Mouse (Mus musculus) spleen, postnatal 14 days (tissue): ENCODE data around the gene Hps4.

Source experiments
- DNase-seq, 2 experiments: peaks; one replicate each; pipeline ENCODE4 v3.0.0; 2021 to 2022; ENCODE audit warnings: low spot score in 2 of 2

Hps4 gene

DNA sequence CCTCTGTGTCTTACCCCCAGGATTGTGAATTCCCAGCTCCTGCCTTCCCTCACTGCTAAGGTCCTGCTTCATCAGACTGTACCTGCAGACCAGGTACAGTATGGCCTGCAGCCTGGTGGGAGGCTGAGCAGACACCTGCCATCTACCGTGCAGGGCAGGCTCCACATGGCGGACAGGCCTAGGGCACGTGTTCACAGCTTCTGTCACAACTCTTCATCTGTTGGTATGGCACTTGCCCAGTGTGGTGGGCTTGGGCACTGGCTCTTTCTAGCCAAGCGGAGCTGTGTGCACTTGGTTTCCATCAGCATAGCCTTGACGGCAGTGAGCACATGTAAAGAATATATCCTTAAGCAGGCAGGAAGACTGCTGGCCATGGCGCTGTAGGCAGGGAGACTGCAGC is 24.0 kb downstream of the Hps4 start:
- DNase-seq: no peak

DNA sequence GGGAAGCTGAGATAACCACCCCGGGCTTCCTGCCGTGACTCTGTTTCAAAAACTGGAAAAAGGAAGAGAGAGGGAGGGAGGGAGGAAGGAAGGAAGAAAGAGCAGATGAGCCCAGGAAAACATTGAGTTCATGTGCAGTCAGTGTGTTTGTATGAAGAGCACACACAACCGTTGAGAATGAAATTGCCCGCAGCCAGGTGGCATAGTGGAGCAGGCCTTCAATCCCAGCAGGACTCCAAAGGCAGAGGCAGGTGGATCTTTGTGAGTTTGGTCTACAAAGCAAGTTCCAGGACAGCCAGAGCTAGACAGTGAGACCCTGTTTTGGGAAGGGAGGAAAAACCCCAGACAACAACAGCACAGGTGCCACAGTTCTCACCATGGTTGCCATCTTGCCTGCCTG is 24.5 kb downstream of the Hps4 start:
- no peak for DNase-seq

DNA sequence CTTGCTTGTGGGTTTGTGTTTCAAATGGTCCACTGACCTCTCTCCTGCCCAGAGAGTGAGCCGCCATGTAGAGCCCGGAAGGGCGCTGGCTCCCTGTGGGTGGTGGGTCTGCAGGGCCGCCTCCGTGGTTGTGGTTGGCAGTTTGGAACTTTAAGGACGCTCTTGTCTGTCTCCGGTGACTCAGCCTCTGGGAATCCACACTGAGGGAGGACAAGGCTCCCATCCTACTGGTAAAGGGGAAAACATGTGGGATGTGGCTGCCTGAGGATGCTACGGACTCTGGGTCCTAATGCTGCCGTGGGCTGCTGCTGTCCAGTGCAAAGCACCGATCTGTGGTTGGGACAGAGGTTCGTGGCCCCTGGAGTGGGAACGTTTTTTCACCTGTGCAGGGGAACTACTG is 25.0 kb downstream of the Hps4 start:
- no peak for DNase-seq

DNA sequence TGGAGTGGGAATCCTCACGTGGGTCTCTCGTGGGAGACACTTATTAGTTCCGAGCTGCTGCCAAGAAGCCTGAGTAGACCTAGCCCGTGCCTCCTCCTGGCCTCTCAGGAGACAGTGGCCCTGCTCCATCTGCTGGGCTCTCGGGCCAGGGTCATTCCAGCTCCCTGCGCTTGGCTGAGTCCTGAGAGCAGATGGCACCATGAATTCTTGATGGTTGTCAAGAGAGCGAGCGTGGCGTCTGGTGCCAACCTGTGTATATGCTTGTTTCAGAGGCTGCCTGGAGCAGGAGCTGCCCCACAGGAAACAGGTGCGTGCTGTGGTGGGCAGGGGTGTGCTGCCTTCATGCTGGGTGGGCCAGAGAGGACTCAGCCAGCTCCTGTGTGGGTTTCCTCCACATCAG is 25.8 kb downstream of the Hps4 start:
- DNase-seq: no peak

DNA sequence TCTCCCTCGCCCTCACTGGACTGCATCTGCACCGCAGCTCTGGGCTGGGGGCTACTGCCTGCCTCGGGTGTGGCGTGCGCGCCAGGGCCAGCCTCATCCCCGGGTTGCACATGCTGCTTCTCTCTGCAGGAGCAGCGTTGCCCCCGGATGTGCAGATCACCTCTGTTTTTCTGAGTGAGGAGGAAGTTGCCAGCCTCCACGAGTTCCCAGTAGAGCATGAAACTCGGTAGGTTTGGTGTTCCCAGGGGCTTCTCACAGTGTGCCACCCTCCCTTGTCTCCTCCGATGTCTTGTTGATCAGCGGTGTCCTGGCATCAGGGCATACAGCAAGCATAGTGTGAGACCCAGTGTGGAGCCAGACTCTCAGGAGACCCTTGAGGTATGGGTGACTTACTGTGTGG is 26.4 kb downstream of the Hps4 start:
- no peak for DNase-seq

DNA sequence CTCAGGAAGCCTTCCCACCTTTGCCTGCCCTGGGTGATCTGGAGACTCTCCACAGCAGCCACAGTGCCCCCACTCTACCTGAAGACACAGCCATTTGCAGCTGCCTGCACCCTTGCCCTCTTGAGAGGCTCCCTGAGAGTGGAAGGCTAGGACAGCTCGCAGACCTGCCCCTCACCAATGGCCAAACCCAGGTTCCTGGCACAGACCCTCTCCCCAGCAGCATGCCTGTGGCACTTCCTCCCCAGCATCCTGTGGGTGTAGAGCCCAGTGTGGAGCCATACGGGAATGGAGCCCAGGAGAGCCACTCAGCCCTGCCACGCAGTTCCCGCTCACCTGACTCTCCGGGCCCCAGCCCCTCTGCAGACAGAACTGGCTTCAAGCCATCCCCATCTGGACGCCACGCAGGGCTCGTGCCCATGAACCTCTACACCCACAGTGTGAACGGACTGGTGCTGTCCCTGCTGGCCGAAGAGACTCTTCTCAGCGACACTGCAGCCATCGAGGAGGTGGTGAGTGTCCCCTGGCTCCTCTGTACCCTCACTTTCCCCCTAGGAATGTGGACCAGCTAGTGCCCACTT is 27.4 kb downstream of the Hps4 start:
- no peak for DNase-seq

DNA sequence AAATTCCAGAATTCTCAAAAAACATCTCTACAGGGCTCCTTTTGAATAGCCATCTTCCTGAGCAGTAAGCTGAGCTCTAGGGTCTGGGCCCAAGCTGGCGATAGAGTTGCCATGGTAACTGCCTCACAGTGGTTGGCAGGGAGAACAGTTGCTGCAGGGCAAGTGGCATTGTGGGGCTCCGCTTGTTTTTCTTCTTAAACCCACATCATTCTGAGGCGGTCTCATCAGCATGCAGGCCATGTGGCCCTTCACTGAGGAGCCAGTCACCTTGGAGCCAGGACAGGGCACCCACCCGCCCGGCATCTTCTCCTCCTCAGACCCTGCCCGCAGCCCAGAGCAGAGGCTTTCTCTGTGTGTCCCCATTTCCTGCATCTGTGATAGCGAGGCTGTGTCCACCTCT is 29.1 kb downstream of the Hps4 start:
- DNase-seq: no peak

DNA sequence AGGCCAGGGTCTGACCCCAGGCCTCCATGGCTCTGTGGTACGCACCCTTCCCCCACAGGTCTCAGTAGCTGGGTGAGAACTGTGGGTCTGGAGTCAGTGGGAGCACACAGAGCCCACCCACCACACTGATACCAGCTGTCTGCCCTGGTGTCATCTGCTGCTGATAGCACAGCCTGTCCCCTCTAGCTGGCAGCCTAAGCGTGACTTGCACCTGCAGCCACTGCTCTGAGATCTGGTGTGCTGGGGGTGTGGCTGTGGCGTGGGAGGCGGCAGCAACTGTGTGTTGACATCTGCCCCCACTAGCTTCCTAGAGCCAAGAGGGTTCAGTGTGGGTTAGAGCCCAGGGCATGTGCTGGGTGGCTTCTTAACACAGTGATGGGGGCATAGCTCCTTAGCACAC is 33.2 kb downstream of the Hps4 start:
- DNase-seq: no peak

DNA sequence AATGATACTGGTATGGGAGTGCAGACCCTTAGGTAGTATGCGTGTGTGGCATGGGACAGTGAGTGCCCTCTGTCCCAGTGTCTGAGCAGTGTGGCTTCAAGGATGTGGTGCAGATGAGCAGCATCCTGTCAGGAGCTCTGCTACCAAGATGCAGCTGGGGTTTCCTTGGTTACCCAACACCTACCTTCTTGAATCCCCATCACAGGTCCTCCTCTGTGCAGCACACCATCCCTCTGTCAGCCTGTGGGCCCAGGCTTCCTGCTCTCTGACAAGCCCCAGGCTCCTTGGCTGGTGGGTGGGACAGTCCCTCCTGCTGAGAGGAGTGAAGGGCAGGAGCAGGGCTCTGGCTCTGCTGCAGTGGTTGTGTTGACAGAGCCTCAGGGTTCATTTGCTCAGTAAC is 34.5 kb downstream of the Hps4 start:
- no peak for DNase-seq

DNA sequence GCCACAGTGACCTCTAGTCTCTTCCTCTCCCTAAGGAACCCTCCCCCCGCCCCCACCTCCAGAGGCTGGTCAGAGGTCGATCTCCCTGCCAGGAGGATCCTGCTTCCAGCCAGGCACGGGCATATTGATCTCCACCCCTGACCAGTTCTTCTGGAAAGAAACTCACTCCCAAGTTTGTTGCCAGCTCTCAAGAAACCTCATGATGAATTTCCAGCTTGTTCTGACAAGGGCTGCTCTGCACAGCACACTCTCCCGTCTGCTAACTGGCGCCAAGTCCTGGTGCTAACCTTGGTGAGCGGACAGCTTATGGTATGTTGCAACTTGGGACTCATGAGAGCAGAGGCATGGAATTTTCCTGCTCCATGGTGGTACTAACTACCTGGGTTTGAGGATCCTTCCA is 35.8 kb downstream of the Hps4 start:
- no peak for DNase-seq

DNA sequence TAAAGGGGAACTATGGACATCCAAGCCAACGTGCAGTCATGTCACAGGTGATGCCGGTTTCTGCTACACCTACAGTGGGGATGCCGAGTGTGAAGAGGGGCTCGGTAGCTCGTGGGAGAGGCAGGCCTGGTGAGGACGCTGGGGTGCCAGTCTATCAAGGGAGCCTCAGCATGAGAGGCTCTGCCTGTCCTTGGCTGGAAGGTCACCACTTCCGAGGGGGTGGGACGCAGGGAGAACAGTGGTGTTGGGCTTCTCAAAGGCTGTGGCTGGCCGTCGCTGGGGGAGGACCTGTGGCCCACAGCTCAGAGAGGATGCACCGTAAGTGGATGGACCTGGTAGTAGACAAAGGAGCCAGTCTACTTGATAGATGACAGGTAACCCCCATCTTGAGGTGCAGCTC is 38.3 kb downstream of the Hps4 start:
- DNase-seq: no peak

DNA sequence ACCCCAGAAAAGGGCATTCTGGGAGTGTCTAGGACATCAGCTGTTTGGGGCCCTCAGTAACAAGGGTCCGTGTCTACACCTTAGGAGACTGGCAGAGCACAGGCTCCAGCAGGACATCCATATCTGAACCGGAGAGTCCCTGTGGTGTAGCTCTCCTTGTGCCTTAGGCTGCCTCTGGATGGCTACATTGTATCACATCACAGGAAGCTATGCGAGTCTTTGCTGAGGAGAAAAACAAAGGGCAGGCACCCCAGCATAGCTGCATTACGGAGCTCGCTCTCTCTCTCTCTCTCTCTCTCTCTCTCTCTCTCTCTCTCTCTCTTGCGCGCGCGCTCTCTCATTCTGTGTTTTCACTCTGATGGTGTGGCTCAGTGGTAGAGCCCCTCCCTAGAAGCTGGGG is 39.2 kb downstream of the Hps4 start:
- DNase-seq: no peak

DNA sequence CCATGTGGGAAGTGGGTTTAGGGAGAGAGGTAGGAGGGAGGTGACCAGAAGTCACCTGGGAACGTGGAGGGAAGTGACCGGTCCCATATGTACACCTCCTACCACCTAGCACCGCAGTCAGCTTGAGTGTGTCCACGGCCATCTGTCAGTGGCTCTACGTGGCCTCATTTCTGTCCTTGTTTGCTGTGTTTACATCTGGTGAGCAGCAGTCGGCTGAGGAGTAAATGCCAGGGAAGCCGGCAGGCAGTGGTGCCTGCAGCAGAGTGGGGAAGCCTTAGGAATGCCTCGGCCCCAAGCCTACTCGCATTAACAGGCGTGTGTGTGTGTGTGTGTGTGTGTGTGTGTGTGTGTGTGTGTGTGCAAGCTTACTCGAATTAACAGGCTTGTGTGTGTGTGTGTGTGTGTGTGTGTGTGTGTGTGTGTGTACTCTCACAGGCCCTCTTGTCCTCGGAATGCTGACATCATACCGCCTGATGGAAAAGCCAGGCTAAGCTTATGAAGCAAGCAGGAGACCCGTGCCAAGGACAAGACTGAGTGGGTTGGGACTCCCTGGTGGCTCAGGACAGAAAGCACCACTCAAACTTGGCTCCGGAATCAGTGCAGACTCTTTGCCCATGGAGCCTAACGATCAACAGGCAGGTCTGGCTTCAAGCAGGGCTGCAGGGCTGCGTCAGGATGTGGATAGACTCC is 39.9 kb downstream of the Hps4 start:
- DNase-seq: no peak

DNA sequence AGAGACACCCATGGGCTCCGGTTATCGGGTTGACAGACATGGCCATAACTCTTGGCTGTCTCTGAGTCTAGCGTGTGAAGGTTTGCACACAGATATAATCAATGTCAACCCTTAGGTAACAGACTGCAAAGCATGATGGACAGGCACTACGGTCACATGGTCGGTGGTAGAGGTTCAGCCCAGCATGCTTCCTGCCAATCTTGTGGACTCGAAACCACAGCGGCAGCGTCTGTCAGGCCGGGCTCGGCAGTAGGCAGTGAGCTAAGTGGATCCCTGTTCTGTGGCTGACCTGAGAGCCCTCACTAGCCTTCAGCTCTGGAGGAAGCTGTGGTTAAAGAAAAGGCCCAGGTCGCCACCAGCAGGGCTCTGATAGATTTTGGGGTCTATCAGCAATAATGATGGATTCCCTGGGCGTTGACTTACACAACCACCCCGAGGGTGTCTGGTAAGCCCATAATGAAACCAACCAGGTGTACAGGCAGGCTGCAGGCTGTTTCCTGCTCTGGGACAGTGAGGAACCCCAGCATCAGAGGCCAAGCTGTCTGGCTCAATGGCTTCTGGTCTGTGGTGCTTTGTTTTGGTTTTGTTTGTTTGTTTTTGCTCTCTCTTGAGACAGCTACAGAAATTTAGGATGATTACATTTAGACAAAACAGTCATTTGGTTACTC is 42.1 kb downstream of the Hps4 start:
- DNase-seq: no peak

DNA sequence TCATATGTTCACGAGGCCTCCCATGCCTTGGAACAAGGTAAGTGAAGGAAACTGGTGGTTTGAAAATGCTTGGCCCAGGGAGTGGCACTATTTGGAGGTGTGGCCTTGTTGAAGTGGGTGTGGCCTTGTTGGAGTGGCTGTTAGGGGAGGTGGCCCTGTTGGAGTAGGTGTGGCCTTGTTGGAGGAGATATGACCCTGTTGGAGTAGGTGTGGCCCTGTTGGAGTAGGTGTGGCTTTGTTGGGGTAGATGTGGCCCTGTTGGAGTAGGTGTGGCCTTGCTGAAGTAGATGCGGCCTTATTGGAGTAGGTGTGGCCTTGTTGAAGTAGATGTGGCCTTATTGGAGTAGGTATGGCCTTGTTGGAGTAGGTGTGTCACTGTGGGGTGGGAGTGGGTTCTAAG is 43.1 kb downstream of the Hps4 start:
- DNase-seq: no peak

DNA sequence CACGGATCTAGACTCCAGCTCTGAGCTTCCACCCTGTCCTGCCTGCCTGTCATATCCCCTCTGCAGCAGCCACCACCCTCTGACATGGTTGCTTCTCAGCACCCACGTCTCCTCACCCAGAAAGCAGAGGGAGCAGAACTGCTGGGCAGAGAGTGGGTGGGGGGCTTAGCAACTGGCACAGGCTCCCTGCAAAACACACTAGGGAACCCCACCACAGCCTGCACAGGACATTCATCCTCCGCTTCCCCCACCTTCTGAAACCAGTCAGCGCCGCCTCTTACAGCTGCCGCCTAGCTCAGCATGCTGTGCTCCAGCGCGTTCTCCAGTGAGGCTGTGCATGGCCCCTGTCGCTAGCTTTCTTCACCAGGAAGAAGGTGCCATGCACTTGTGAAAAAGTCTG is 46.5 kb downstream of the Hps4 start:
- no peak for DNase-seq

DNA sequence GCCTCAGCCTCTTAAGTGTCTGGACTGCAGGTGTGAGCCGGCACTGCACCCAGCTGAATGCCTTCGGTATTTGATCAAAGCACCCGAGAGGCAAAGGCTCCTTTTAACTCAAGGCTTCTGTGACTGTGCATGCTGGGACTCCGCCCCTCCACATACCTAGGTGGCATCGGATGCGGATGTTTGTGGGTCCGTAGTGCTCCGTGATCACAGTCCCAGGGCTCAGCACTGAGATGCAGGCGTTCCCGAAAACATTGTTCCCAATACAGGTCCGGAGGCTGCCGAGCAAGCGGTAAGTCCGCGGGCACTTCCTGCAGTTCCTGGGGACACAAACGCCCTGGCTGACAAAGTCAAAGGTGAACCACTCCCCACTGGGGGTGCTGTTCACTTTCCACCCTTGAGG is 48.1 kb downstream of the Hps4 start:
- DNase-seq: no peak

DNA sequence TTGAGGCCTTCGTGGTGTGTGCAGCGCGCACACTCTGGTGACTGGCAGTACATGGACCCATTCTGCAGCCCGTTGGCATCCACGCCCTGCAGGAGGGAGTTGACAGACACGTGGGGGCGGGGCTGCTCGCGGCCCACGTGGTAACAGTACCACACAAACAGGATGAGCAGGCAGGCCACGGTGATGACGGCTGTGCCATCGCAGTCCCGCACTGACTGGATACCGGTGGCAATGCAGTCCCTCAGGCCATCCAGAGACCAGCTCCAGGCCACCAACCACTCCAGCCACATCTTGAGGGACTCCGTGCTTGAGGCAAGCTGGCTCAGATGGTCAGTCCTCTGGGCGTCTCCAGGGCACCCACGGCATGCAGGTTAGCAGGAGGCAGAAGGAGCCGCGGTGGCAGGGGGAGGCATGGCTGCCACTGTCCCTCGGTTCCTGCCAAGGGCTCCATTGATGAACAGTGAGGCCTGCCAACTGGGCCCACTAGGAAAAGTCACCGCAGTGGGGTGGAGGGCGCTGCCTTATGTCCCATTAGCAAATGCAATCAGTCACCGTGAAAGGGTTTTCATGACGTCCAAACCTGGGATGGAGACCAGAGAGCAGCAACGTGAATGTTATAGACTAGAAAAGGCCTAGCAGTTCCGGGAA is 48.9 kb downstream of the Hps4 start:
- no peak for DNase-seq

DNA sequence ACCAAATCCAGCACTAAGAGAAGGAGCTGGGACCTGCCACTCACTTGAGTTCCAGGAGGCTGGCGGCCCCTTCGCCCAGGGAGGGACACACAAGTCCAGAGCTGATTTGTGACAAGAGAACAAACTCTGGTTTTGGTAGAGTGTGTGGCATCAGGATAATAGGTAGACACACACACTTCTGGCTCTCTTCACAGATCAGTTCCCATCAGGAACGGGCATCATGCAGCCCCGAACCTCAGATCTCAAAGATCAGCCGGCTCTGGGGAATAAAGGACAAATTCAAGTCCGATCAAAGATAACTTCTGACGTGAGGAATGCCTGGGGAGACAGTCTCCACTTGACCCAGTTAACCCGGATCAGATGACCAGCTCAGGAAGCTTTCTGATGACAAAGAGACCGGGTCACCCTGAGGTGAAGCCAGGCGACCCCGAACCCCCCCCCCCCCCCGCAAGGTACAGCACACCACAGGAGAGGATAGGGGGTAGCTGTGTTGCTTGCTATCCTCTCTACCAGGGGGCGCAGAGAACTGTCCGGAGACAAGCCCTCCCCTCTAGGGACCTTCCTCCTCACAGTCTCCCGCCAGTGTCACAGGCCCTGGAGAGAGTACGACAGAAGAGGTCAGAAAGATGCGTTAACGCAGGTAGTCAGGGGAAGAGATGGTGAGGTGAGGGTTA is 51.0 kb downstream of the Hps4 start:
- DNase-seq: no peak

DNA sequence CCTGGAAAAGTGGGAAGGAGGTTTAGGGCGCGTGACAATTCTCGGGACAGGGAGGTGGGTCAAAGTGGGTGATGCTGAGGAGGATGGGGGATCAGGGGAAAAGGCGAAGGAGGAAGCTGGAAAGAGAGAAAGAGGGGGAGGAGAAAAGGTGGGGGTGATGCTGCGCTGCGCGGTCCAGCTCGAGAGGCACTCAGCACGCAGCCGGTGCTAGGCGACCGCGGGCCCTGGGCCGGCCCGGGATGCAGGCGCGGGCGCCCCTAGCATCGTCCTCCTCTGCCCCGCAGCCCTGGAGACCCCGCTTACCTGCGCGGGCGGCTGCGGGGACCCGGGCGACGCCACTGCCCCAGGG is 51.5 kb downstream of the Hps4 start:
- DNase-seq: no peak

DNA sequence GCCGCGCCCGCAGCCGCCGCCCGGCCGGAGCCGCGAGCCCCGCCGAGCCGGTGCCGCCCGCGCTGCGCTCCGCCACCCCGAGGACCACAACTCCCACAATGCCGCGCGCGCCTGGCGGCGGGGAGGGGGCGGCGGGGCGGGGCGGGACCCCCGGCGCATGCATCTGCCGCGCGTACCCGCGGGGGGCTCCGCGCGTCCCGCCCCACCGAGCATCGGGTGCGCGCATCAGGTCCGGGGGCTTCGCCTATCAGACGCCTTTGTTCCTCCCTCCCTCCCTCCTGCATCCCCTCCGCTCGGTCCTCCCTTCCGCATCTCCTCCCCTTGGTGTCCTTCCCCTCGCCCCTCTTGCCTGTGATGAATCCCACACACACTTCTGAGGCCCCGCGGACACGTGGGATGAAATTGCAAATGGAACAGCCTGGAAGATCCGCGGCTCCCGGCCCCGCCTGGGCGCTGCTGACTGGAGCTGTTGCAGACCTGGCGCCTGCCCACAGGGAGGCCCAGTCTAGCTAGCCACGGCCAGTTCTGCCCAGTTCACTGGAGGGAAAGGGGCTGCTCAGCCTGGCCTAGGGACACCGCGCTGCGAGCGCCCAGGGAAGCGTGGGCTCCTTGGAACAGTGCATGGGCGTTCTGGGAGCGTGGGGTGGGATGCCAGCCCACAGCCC is 52.0 kb downstream of the Hps4 start, which contains the start of gene Asphd2:
TSS of gene Asphd2 (minus strand) at position 88 of the 665 bp plus-strand sequence.
- DNase-seq: no peak

DNA sequence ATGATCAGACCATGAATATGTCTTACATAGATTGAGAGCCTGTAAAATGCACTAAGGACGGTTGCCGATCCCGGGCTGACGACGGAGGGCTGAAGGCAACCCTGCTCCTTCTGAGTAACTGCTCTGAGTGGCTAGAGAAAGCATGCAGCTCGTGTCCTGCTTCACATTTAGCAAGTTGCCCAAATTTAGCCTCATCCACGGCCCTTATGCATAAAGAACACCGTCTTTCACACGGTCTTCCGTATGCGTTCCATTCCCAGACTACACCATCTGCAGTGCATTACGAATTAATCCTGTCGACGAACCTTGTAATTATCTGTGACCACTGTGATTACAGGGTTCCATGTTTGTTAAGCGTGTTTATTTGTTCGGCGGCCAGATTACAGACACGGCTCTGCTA is 53.2 kb downstream of the Hps4 start:
- DNase-seq: no peak
